Mouse (Mus musculus): ENCODE results near the gene Mthfd1l.
A peak's percentile ranks its signal among the peaks of the same experiment; 100 is the strongest.
"Not testable (repeated sequence)": the region's sequence is repeated elsewhere in the genome, so short reads cannot be mapped to it uniquely, and the experiment has no call there.

Gene Mthfd1l

GRCm38 (mm10) chr10:4160242-4160785, 187.4 kb downstream of the Mthfd1l start:
- DNase-seq: no peak

DNA sequence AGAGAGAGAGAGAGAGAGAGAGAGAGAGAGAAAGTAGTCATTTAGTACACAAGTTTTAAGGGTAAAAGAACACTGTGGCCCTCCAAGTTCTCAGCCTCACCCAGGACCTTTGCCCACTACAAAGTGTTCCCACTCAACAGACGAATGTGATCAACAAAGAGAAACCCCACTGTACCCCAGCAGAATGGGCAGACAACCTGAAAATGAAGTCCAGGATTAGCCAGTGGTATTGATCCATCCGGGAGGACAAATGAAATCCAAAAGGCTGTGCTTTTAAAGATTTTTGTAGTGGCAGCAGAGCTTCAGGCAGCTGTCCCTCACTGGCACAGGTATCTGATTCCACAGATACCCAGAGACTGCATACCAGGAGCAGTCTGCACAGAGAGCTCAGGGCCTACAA, 189.1 kb downstream of the Mthfd1l start:
- no peak for DNase-seq

- no peak for DNase-seq
Observed at GRCm38 (mm10) chr10:4162976-4163375, 190.1 kb downstream of the Mthfd1l start.

DNA sequence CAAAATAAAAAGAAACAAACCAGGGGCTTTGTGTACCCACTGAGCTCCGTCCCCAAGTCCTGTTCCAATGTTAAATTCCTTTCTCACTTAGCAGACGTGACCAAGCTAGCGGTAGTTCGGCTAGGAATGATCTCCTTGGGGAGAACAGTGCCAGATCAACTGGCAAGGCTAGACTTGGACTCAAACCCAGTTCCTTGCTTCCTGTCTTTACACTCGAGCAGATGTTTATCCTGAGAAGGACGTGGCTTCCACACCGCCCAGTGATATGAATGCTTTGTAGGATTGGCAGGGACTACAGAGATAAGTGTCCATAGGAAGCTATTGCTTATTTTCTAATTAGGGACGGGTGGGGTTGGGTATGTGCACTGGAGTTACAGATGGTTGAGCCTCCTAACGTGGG, 191.8 kb downstream of the Mthfd1l start:
- DNase-seq: no peak

GRCm38 (mm10) chr10:4168222-4168798, 195.4 kb downstream of the Mthfd1l start:
- DNase-seq: no peak

DNA sequence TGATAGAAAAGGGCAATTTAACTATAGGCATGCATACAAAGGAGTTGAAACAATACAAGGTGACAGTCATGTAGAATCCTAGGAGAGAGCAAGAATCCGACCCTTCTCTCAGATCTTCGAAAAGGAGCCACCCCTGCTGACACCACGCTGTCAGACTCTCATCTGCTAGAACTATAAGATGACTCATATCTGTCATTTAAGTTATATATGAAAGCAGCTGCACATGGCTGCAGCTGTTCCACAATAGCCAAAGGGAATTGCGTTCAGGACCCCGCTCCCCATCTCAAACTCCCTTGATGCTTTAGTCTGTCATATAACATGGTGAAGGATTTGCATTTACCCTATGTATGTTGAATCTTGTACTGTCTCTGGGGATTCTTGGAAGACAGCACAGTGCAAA, 201.3 kb downstream of the Mthfd1l start:
- no peak for DNase-seq

DNA sequence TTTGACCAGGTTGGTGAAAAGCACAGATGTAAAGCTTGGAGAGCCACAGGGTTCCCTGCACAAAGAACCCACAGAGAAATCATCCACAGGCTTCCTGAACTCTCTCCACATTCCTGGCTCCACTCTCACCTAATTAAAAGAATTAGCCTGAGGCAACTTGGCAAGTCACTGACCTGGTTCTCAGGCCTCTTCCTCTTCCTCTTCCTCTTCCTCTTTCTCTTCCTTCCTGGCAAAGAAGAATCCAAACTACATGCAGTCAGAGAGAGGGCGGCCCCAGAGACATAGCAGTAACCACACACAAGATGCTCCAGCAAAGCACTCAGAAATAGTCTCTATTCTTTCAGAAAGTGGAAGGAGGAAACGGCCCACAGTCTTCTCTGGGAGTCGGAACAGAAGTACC, 201.8 kb downstream of the Mthfd1l start:
- DNase-seq: no peak

DNA sequence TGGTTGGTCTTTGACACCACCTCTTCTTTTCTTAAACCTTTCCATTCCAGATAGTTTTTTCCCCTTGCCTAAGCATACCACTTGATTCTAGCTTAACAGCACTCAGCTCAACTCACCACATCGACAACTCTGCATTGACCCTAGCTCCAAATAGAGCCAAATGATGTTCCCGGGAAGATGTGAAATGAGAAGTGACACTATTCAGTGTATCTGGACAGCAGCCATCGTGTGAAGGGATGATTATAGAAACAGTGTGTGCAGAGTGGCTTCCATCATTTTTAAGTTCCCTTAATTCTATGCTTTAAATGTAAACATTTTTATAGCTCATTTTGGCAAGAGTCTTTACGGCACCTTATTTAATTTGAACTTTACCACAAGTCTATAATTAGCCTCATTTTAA, 204.4 kb downstream of the Mthfd1l start:
- no peak for DNase-seq

GRCm38 (mm10) chr10:4179049-4179790, 206.3 kb downstream of the Mthfd1l start:
- no peak for DNase-seq

- DNase-seq: no peak
Observed at GRCm38 (mm10) chr10:4181953-4182352, 209.0 kb downstream of the Mthfd1l start.

GRCm38 (mm10) chr10:4182406-4182805, 209.5 kb downstream of the Mthfd1l start:
- DNase-seq: no peak

DNA sequence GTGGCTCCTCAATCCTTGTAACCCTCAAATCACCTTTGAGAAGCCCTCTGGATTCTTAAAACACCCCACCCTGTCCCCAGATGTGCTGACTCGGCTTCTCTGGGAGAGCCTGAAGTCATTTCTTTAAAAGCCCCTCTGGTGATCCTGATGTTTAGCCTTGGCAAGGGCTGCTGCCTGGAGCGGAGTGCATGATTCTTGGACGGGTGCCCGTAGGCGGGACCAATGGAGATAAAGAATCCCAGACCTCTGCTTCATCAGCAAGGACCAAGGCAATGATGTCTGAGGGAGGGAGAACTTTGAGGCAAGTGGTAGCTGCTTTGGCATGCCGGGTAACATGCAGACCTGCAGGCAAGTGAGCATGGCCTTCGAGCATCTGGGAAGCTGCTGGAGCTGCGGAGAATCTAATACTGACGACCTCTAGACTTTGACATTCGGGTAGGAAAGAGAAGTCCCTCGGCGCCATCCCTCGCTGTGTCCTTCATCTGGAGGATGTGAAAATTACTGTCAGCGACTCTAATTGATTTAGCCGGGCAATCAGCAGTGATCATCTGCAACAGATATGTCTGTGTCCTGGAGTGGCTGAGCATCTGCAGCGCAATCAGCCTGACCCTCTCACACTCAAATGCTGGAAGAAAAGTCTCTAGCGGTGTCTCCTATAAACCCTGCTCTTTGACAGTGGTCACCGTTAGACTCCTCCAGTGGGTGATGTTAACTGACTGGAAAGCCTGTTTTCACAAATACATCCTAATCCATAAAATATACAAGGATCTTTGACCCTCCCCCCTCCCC, 215.9 kb downstream of the Mthfd1l start:
- no peak for DNase-seq

DNA sequence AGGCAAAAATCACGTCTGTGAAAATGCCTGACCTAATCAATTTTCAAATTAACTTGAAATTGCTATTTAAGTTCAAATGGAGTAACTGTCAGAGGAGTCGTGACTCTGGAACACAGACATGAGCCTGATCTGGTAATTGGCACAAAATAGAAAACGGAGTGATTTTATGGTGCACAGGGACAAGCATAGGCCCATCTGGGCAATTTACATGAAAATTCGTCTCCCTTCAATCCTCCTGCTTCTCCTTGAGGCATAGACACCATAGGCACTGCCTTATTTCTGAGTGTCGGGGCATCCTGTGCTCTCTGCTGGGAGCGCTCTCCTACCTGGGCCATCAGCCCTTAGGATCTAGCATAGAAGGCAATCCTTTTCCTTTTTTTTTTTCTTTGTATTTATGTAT, 216.5 kb downstream of the Mthfd1l start:
- no peak for DNase-seq

DNA sequence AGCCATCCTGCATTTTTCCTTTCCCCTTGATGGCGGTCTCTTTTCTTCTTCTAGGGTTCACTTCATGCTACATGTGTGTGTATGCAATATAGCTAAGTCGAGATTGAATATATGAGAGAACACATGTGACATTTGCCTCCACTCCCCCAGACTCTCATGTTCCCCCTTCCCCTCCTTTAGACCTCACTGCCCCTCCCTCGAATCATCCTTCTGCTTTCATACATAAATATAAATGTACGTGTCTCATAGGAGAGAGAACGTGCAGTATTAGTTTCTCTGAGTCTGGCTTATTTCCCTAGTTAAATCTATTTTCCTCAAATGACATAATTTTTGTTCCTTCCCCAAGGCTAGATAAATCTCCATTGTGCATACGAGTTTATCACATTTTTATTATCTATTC, 226.1 kb downstream of the Mthfd1l start:
- DNase-seq: no peak

DNA sequence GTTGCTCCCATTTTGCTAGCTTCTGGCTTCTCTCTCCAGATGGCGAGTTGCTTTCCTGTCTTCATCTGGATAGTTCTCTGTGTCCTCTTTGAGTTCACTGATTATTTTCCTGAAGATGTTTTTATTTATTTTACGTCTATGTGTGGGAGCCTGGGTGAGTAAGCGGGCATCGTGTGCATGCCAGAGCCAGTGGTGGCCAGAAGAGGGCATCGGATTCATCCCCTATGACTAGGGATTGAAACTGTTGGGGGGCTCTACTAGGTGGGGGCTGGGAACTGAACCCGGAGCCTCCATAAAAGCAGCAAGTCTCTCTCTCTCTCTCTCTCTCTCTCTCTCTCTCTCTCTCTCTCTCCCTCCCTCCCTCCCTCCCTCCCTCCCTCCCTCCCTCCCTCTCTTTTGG, 227.0 kb downstream of the Mthfd1l start:
- DNase-seq: no peak

DNA sequence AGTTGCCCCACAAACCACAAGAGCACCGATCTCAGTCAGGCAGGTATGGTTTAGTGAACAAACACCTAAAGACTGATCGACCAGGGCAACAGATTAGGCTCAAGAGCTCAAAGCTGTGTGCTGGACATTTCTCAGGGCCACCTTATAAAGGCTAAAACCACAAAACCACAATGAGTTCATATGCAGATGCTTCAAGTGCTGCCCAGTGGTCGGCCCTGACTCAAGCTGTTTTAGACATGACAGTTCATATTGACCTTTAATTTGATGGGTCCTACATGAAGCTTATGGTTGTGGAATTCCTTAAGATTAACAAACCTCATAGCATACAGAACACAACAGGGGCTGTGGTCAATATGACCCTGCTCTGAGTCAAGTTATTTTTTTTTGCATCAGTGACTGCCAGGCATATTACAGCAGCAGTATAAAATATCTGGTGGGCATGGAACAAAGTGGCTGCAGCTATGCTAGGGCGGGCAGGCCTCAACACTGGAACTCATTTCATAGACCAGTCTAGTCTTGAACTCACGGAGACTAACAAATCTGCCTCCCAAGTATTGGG, 227.7 kb downstream of the Mthfd1l start:
- no peak for DNase-seq

- no peak for DNase-seq
Observed at GRCm38 (mm10) chr10:4201141-4201540, 228.2 kb downstream of the Mthfd1l start.

- DNase-seq: not testable (repeated sequence)
Observed at GRCm38 (mm10) chr10:4203651-4204050, 230.7 kb downstream of the Mthfd1l start.

GRCm38 (mm10) chr10:4209040-4209439, 236.1 kb downstream of the Mthfd1l start:
- DNase-seq: no peak

DNA sequence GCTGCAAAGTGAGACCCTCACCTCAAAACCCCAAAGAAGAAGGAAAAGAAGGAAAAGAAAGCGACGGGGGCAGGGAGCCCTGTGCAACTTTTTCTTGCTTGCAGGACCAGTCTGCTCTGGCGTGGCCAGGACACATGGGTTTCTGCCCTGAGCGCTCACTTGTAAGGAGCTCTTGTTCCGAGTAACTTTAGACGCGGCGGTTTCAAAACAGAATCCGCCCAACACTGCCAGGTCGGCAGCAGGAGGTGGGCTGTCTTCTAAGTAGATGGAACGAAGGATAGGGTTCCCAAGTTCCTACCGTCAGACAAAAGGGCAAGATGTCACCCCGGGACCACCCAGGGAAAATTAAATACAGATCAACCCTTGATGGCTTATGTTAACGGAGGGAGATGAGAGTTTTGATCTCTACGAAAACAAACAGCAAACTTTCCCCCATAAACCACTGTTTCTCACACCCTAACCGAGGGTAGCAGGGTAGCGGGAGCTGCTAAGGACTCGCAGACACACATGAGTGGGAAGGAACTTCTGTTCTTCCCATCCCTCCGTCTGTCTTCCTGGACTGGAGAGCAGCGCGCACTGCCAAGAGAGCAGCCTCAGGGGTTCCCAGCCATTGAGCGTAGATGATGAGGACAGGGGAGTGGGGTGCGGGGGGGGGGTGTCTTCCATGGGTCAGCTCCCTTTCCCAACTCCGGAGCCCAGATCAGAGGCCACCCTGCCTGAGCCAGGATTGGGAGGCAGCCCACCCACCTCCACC, 237.6 kb downstream of the Mthfd1l start:
- peak; percentile 6 for DNase-seq

GRCm38 (mm10) chr10:4211067-4211447, 238.1 kb downstream of the Mthfd1l start:
- DNase-seq: no peak

Measured in right cerebral cortex, adult 18-20 months (tissue).